8 mouse cellular contexts compared by ENCODE assay signal in genomic region chr11:117331361-117332241, GRCm38 (mm10).
A peak's percentile ranks its signal among the peaks of the same experiment; 100 is the strongest.
DNase-seq lines count a peak whose midpoint lies in the region; ATAC-seq and TF ChIP-seq lines count a peak whose summit lies in the region.

No protein-coding gene starts in this region.

- no peaks in the 10 kb centered on the region for H3K36me3 ChIP-seq in liver, adult 2 months (ENCODE audit: control insufficient read depth, insufficient read depth, low read length)
- no peaks in the 10 kb centered on the region for H3K36me3 ChIP-seq in forebrain, embryonic 15.5 days
- no peaks in the 10 kb centered on the region for H3K36me3 ChIP-seq in limb, embryonic 11.5 days (ENCODE audit: control insufficient read depth, insufficient read depth, low read length)
- H3K36me3 ChIP-seq in neural tube, embryonic 14.5 days (ENCODE audit: control insufficient read depth, insufficient read depth, low read length) = no peaks in the 10 kb centered on the region

- no peak for DNase-seq in liver, adult 2 months (ENCODE audit: extremely low read depth, low read depth, low spot score)
- DNase-seq in liver (no peak), R1 (ENCODE audit: low read depth, low spot score) (peak; percentile 47)
- peak; percentile 60 for DNase-seq in limb, embryonic 11.5 days (ENCODE audit: low spot score)
- DNase-seq in ovary, postnatal 14 days (ENCODE audit: low spot score) = no peak
- no peak for DNase-seq in frontal cortex, adult 2 months (ENCODE audit: extremely low spot score in 1 of 2, low spot score in 1 of 2)

- peak overlapping the region; percentile 70 for H3K9ac ChIP-seq in liver, adult 2 months (ENCODE audit: low read depth, low read length)
- peak overlapping the region; percentile 87 for H3K9ac ChIP-seq in forebrain, embryonic 15.5 days (replicated peaks)
- H3K9ac ChIP-seq in limb, embryonic 11.5 days (ENCODE audit: low read length) = peak overlapping the region; percentile 93
- peak overlapping the region; percentile 79 for H3K9ac ChIP-seq in neural tube, embryonic 14.5 days (replicated peaks; ENCODE audit: low read depth, low read length)

- WGBS in liver, adult 2 months = 11% methylated on average over 17 of the region's 17 CpGs
- 1% methylated on average over 17 of the region's 17 CpGs for WGBS in forebrain, embryonic 15.5 days
- 2% methylated on average over 17 of the region's 17 CpGs for WGBS in limb, embryonic 11.5 days
- 1% methylated on average over 17 of the region's 17 CpGs for WGBS in neural tube, embryonic 14.5 days

- H3K4me3 ChIP-seq in liver, adult 2 months (ENCODE audit: insufficient read depth, low read depth, low read length) = peak overlapping the region; percentile 63
- peak overlapping the region; percentile 62 for H3K4me3 ChIP-seq in forebrain, embryonic 15.5 days
- peak overlapping the region; percentile 71 for H3K4me3 ChIP-seq in limb, embryonic 11.5 days (ENCODE audit: low read depth, low read length)
- peak overlapping the region; percentile 44 for H3K4me3 ChIP-seq in neural tube, embryonic 14.5 days (ENCODE audit: low read depth, low read length)

- no peaks in the 10 kb centered on the region for H3K27me3 ChIP-seq in liver, adult 2 months (ENCODE audit: control insufficient read depth, insufficient read depth, low read length)
- H3K27me3 ChIP-seq in forebrain, embryonic 15.5 days = no peaks in the 10 kb centered on the region
- no peaks in the 10 kb centered on the region for H3K27me3 ChIP-seq in limb, embryonic 11.5 days (ENCODE audit: control insufficient read depth, insufficient read depth, low read length)
- no peaks in the 10 kb centered on the region for H3K27me3 ChIP-seq in neural tube, embryonic 14.5 days (ENCODE audit: control insufficient read depth, insufficient read depth, low read length)

- no peaks in the 10 kb centered on the region for H3K9me3 ChIP-seq in forebrain, embryonic 15.5 days
- no peaks in the 10 kb centered on the region for H3K9me3 ChIP-seq in limb, embryonic 11.5 days (ENCODE audit: control insufficient read depth, low read length)
- H3K9me3 ChIP-seq in neural tube, embryonic 14.5 days (ENCODE audit: control insufficient read depth, low read length) = no peaks in the 10 kb centered on the region

- peak; percentile 55 for ATAC-seq in forebrain, embryonic 15.5 days (replicated peaks)
- ATAC-seq in limb, embryonic 11.5 days (ENCODE audit: insufficient number of reproducible peaks, low FRiP score, low TSS enrichment, low read depth) = peak; percentile 63
- ATAC-seq in neural tube, embryonic 14.5 days (ENCODE audit: low read depth) = peak; percentile 40

- no peak for TF ChIP-seq CTCF in liver, adult 2 months (IDR thresholded peaks at IDR 0.05; ENCODE audit: low read depth, low read length)

- no peak for TF ChIP-seq POLR2A in liver, adult 2 months (IDR thresholded peaks at IDR 0.05; ENCODE audit: extremely low read depth, insufficient read depth, low read length)

- H3K4me2 ChIP-seq in forebrain, embryonic 15.5 days (replicated peaks) = peak overlapping the region; percentile 79
- H3K4me2 ChIP-seq in limb, embryonic 11.5 days (ENCODE audit: low read depth, severe bottlenecking) = peak overlapping the region; percentile 70
- H3K4me2 ChIP-seq in neural tube, embryonic 14.5 days (ENCODE audit: low read depth, low read length) = peak overlapping the region; percentile 58

- H3K79me2 ChIP-seq in liver, adult 2 months (ENCODE audit: control insufficient read depth, insufficient read depth, low read length) = peaks cover 43% of the 10 kb centered on the region

- H3K27ac ChIP-seq in liver, adult 2 months (replicated peaks; ENCODE audit: insufficient read depth, low read depth, low read length) = peak overlapping the region; percentile 28
- H3K27ac ChIP-seq in forebrain, embryonic 15.5 days (replicated peaks) = peak overlapping the region; percentile 95
- H3K27ac ChIP-seq in limb, embryonic 11.5 days (replicated peaks; ENCODE audit: low read depth, low read length) = peak overlapping the region; percentile 94
- H3K27ac ChIP-seq in neural tube, embryonic 14.5 days (ENCODE audit: low read depth, low read length) = peak overlapping the region; percentile 88

- H3K4me1 ChIP-seq in liver, adult 2 months (ENCODE audit: control insufficient read depth, insufficient read depth, low read length) = peaks cover 61% of the 10 kb centered on the region
- H3K4me1 ChIP-seq in forebrain, embryonic 15.5 days = peaks cover 63% of the 10 kb centered on the region
- H3K4me1 ChIP-seq in limb, embryonic 11.5 days (ENCODE audit: control insufficient read depth, insufficient read depth, low read length) = peaks cover 51% of the 10 kb centered on the region
- peaks cover 41% of the 10 kb centered on the region for H3K4me1 ChIP-seq in neural tube, embryonic 14.5 days (ENCODE audit: control insufficient read depth, insufficient read depth, low read length)

Comparison
In these comparisons a context has a peak if more than half of its experiments do, and no peak if none do; other contexts are left out.
1. DNase-seq: peak in R1 (single experiment) and limb, embryonic 11.5 days (single experiment); none in liver, adult 2 months (single experiment), liver (single experiment), ovary, postnatal 14 days (single experiment) and frontal cortex, adult 2 months (0 of 2).
2. H3K27ac ChIP-seq: peak in every context shown above with its lines; median percentile 95 in forebrain, embryonic 15.5 days; 94 in limb, embryonic 11.5 days; 88 in neural tube, embryonic 14.5 days; 28 in liver, adult 2 months.
3. Peak in every context shown above with its lines, with median percentiles within 50 percentile points of each other: H3K4me3 ChIP-seq, H3K9ac ChIP-seq, ATAC-seq and H3K4me2 ChIP-seq.